Mouse (Mus musculus) kidney, postnatal 4 days (tissue): ENCODE measurements around the gene Ipo13.

Experiments
- DNase-seq, 2 experiments: peaks; one replicate each; pipeline ENCODE4 v3.0.0; 2021; ENCODE audit warnings: mixed read lengths in 2 of 2

Ipo13 gene

DNA sequence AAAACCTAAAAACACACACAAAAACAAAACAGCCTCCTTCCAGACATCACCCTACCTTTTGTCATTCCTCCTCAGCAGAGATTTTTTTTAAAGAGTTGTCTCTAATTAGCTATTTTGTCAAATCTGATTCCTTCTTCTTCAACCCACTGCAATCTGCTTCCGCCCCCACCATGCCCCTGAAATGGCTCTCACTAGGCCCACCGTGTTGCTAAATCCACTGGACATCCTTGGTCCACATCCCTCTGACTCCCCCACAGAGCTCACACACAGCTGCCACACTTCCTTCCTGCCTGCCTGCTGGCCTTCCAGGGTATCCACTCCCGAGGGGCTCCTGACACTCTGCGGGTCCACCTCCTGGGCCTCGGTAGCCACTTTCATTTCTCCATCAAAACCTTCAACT is 36.1 kb downstream of the Ipo13 start:
- no peak for DNase-seq

- DNase-seq: no peak
Measured at GRCm38 (mm10) chr4:117878301-117878700, 36.5 kb downstream of the Ipo13 start.

GRCm38 (mm10) chr4:117873615-117874014 is 41.2 kb downstream of the Ipo13 start:
- no peak for DNase-seq

DNA sequence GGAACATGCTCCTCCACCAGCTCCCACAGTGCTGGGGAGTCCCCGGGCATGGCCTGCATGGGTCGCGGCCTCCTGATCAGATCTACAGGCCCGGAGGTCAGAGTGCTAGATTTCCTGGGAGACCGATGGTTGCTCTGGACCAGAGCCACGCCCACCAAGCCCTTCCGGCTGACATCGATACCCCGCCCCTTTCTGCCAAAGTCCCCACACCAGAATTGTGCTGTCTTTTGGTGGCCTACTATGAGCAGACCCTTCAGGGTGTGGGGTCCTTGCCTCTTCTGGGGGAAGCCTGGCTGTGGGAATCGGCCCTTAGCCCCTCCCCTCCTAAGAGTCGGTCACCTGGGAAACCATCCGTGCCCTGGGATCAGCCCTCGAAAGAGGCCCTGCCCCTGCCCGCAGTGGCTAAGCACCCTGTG is 42.3 kb downstream of the Ipo13 start, which contains the start of gene Ccdc24:
TSS of gene Ccdc24 (minus strand) at position 87 of the 416 bp plus-strand sequence.
- DNase-seq: peak; percentile 59 to 72

DNA sequence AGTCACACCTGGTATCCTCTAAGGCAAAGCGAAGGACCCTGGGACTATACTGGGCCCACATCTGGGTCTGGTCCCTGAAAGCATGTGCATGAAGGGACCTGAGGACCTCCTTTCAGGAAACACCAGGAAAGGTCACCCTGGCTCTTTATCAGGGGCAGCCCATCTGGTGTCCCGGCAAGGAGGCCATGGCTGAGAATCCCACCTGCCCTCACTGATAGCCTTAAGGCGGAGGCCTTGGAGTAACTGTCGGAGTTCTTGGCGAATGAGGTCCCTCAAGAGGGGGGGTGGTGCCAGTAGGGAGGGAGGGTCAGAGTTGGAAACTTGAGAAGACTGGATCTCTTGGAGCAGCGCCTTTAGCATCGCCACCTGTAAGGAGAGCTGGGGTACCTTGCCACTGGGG is 43.0 kb downstream of the Ipo13 start:
- no peak for DNase-seq

GRCm38 (mm10) chr4:117870437-117870836 is 44.4 kb downstream of the Ipo13 start:
- no peak for DNase-seq

GRCm38 (mm10) chr4:117869317-117869716 is 45.5 kb downstream of the Ipo13 start:
- no peak for DNase-seq

- peak; percentile 83 to 84 for DNase-seq
Measured at GRCm38 (mm10) chr4:117867823-117868222, 47.0 kb downstream of the Ipo13 start.

GRCm38 (mm10) chr4:117867000-117867399 is 47.8 kb downstream of the Ipo13 start:
- DNase-seq: no peak

GRCm38 (mm10) chr4:117866083-117866482 is 48.7 kb downstream of the Ipo13 start:
- DNase-seq: peak; percentile 83 to 89

GRCm38 (mm10) chr4:117862823-117863222 is 52.0 kb downstream of the Ipo13 start:
- DNase-seq: peak; percentile 55 to 66

DNA sequence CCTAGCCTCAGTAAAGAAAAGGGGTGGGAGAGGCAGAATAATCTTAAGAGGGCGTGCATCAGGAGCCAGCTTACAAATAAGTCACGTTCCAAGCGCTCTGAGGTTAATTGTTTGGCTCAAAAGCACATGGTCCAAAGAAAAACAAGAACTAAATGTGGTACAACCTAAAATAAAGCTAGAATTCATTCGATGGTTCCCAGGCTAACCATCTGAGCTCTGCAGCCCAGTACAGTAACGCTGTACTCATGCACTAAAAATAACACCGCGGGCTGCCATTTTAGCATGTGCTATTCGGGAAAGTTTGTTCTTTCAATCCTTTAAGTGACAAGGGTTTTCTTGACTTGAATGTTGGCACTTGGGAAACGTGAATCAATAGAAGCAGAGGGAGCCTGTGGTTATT is 54.2 kb downstream of the Ipo13 start:
- no peak for DNase-seq

GRCm38 (mm10) chr4:117858794-117859193 is 56.0 kb downstream of the Ipo13 start:
- peak; percentile 83 to 85 for DNase-seq

DNA sequence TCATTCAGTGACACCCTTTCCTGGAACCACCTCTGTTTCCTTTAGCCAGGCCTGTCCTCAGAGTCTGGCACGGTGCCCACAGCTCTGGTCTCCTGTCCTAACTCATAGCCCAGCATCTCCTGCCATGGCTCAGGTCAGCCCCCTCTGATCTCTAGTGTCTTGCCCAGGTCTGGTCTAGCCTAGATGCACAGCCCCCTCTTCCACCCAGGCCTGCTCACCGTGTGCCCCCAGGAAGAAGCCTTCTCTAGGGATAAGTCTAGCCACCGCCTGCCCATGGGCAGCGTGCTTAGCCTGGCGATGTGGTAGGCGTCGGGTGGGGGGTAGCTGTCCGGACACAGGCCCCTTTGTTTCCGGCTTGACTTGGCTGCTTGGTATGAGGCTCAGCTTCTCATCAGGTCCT is 59.7 kb downstream of the Ipo13 start:
- peak; percentile 46 to 49 for DNase-seq

- no peak for DNase-seq
Measured at GRCm38 (mm10) chr4:117852152-117852868, 62.5 kb downstream of the Ipo13 start.

DNA sequence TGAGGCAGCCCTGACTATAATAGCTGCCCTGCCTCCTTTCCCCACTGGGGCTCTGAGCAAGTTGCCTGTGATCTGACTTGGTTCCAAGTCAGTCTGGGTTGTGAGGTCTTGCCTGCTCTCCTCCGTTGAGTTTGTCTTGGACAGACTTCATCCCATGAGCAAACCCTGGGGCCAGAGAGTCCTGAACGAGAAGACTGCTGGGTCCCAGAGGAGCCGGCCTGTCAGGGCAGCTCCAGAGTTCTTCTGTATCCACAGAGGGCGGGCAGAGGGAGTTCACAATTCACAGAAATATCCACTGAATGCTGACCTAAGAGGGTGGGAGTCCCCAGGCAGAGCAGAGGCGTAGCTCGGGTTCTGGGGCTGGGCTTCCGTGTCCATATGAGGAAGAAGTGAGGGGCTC is 63.9 kb downstream of the Ipo13 start:
- peak; percentile 42 to 56 for DNase-seq

GRCm38 (mm10) chr4:117850176-117850575 is 64.6 kb downstream of the Ipo13 start:
- no peak for DNase-seq

DNA sequence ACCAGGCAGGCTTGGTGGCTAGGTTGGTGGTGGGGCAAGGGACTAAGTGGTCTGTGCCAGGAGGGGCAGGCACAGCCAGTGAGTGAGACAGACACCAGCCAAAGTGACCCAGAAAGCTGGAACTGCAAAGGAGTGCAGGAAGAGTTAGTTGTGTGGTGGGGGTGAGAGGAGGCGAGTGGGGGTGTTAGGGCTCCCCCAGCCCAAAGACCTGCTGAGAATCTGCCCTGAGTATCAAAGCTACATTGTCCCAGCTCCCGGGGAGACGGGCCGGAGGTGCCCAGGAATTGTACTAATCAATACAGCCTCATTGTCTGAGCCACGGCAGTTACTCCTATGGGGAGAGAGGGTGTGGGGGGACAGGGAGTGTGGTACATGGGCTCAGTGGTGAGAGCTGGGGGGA is 65.3 kb downstream of the Ipo13 start:
- DNase-seq: no peak

- DNase-seq: no peak
Measured at GRCm38 (mm10) chr4:117849063-117849462, 65.7 kb downstream of the Ipo13 start.

DNA sequence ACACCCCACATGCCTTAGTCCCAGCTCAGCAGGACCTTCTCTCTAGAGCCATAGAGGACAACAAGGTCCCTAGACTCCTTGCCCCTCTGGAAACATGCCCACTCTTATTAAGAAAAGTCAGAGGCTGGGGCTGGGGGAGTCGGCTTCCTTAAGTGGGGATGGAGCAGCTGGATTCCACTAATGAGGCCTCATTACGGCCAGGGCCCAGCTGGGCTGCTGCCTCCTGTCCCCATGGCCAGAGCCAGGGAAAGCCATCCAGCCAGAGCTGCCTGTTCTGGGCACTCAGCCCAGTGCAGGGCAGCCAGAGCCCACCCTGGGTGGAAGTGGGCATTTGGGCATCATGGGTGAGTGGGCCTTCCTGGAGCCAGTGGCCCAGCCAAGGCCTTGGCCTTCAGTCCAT is 67.8 kb downstream of the Ipo13 start:
- no peak for DNase-seq

GRCm38 (mm10) chr4:117846261-117846660 is 68.5 kb downstream of the Ipo13 start:
- no peak for DNase-seq

DNA sequence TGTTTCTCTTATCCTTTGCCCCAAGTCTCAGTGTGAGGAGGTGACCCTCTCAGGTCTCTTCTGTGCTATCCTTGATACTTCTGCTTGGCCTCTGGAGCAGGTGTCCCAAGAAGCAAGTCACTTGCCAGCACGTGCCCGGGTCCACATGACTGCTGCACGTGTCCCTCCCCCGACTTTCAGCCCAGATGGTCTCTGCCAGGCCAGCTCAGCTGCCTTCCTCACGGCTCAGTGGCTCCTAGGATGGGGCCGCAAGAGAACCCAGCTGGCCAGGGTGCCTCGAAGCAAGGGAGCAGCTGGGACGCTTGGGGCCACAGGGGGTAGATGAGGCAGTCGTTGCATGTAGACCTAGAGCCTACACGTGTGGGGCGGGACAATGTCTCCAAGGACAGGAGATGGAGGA is 69.5 kb downstream of the Ipo13 start:
- DNase-seq: peak; percentile 44 to 61
